In the genomic region with DNA sequence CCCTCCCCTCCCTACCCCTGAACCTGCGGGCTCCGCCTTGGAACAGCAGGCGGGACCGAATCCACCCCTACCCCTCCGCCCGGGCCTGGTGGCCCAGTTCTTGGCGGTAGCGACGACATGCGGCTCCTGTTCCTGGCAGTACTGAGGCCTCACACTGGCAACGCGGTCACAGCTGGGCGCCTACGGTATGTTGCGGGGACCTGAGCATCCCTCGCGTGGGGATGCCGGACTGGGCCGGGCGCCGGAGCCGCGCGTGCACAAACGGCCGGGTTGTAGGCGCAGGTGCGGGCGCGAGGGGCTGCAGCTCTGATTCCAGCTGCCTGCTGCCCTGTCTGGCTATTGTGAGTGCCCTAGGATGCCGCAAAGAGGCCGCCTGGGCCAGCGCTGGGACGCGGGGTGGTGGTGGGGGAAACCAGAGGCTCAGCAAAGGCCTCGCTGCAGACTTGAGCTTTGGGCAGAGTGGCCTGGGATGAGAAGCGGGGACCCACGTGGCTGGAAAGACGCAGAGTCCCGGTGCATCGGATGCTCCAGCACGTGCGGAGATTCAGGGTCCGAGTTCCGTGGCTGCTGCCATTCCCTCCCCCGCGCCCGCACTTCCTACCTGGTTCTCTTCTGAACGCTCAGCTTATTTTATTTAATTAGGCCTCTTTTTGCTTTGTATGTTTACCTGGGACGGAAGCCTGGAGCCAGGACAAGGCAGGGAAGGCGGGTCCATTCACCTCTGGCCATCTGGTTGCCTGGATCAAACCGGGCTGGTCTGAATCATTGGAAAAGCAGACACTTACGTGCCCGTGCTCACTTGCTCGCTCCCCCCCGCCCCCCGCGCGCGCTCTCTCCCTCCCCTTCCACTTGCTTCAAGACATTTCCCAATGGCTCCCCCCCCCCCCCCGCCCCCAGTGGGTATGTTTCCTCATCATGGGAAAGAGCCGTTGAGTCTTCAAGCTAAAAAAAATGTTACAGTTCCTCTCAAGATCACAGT, we compare ENCODE assay signal across 9 mouse cellular contexts. TPM values are rescaled to one million over a fixed set of nuclear protein-coding genes. Genes with fewer than 3 reads are reported as not detected.
DNase-seq lines count a peak whose midpoint lies in the region; ATAC-seq lines count a peak whose summit lies in the region.
"Had no signal": no experiment of that assay in that cellular context is flagged by ENCODE, and none has a peak within 500 bp of the region (broad histone marks: within the 10 kb centered on the region; RNA-seq: fewer than 3 reads in every experiment).

Glt1d1 (plus strand) TSS at position 96 of the 979 bp plus-strand sequence.
Slc15a4 (minus strand) TSS at position 731 of the 979 bp plus-strand sequence.

- H3K4me1 ChIP-seq in heart, embryonic 10.5 days = peaks cover 11% of the 10 kb centered on the region
- H3K4me1 ChIP-seq in brown adipose tissue, adult 24 weeks (ENCODE audit: control insufficient read depth, insufficient read depth, insufficient read length, low read length) = no peaks in the 10 kb centered on the region
- H3K4me1 ChIP-seq in forebrain, embryonic 13.5 days = no peaks in the 10 kb centered on the region; the same call in 1 of the 2 replicates
- no peaks in the 10 kb centered on the region for H3K4me1 ChIP-seq in lung, embryonic 16.5 days (replicated peaks; ENCODE audit: control insufficient read depth, insufficient read depth, low read length)

- under 1% methylated on average over 62 of the region's 62 CpGs for WGBS in heart, embryonic 10.5 days
- WGBS in forebrain, embryonic 13.5 days = under 1% methylated on average over 60 of the region's 62 CpGs
- 1% methylated on average over 56 of the region's 62 CpGs for WGBS in lung, embryonic 16.5 days

- peak within 1 kb of the TSS; percentile 63; the same call in 1 of the 2 replicates for H3K27ac ChIP-seq in heart, embryonic 10.5 days
- H3K27ac ChIP-seq in brown adipose tissue, adult 24 weeks (replicated peaks; ENCODE audit: low read depth, low read length) = no peak within 1 kb of the TSS
- H3K27ac ChIP-seq in forebrain, embryonic 13.5 days = no peak within 1 kb of the TSS
- H3K27ac ChIP-seq in lung, embryonic 16.5 days (ENCODE audit: low read length) = no peak within 1 kb of the TSS
- H3K27ac ChIP-seq: macrophage had no signal

- H3K9me3 ChIP-seq in heart, embryonic 10.5 days = no peaks in the 10 kb centered on the region
- H3K9me3 ChIP-seq in forebrain, embryonic 13.5 days (replicated peaks) = no peaks in the 10 kb centered on the region
- no peaks in the 10 kb centered on the region for H3K9me3 ChIP-seq in lung, embryonic 16.5 days (ENCODE audit: control insufficient read depth, low read length)

- peaks cover 26% of the 10 kb centered on the region for H3K27me3 ChIP-seq in heart, embryonic 10.5 days (ENCODE audit: insufficient read depth, poor library complexity, severe bottlenecking)
- H3K27me3 ChIP-seq in forebrain, embryonic 13.5 days = no peaks in the 10 kb centered on the region
- peaks cover 20% of the 10 kb centered on the region for H3K27me3 ChIP-seq in lung, embryonic 16.5 days (ENCODE audit: control insufficient read depth, insufficient read depth, low read depth, low read length)

- peak within 1 kb of the TSS; percentile 65 for H3K4me3 ChIP-seq in heart, embryonic 10.5 days
- H3K4me3 ChIP-seq in brown adipose tissue, adult 24 weeks (ENCODE audit: insufficient read depth, low read depth, low read length) = peak within 1 kb of the TSS; percentile 54
- peak within 1 kb of the TSS; percentile 70 for H3K4me3 ChIP-seq in forebrain, embryonic 13.5 days
- H3K4me3 ChIP-seq in lung, embryonic 16.5 days (ENCODE audit: low read length) = peak within 1 kb of the TSS; percentile 44

- DNase-seq in heart, embryonic 10.5 days (ENCODE audit: low spot score) = no peak
- DNase-seq in heart, postnatal 4 days = no peak
- peak; percentile 38 for DNase-seq in kidney, postnatal 10 days
- DNase-seq in right cerebral cortex, postnatal 25 days = peak; percentile 51
- no peak for DNase-seq in spleen, postnatal 14 days (ENCODE audit: low spot score in 2 of 2)

- peak within 1 kb of the TSS; percentile 95 for H3K4me2 ChIP-seq in forebrain, embryonic 13.5 days
- H3K4me2 ChIP-seq in lung, embryonic 16.5 days (ENCODE audit: low read depth, low read length) = peak within 1 kb of the TSS; percentile 74

- ATAC-seq in forebrain, embryonic 13.5 days = peak; percentile 80
- peak; percentile 43 for ATAC-seq in lung, embryonic 16.5 days (ENCODE audit: low read depth)

- no peaks in the 10 kb centered on the region for H3K36me3 ChIP-seq in heart, embryonic 10.5 days
- H3K36me3 ChIP-seq in forebrain, embryonic 13.5 days (ENCODE audit: poor library complexity, severe bottlenecking) = no peaks in the 10 kb centered on the region
- no peaks in the 10 kb centered on the region for H3K36me3 ChIP-seq in lung, embryonic 16.5 days (ENCODE audit: control insufficient read depth, insufficient read depth, low read length)

- peak within 1 kb of the TSS; percentile 72 for H3K9ac ChIP-seq in forebrain, embryonic 13.5 days
- peak within 1 kb of the TSS; percentile 41 for H3K9ac ChIP-seq in lung, embryonic 16.5 days (ENCODE audit: low read length)

RNA-seq across cellular contexts. Expression of gene Glt1d1, which starts in this region (rescaled TPM):
- polyA plus RNA-seq in heart, embryonic 10.5 days (2016; fragmentation: Nextera tagmentation; extraction: Ambion mirVana) = 0.11 TPM in 1 of 2 replicates, not detected in the other
- not detected for total RNA-seq in heart, postnatal 4 days (2021)
- polyA plus RNA-seq in brown adipose tissue, adult 24 weeks (2012; ENCODE audit: insufficient read depth, insufficient read length, missing spikeins) = not detected in 2 replicates
- 1.1 and 1.3 TPM in 2 replicates for polyA plus RNA-seq in forebrain, embryonic 13.5 days (2015; fragmentation: Nextera tagmentation; extraction: Ambion mirVana)
- 0.18 and 0.68 TPM in 2 replicates for polyA plus RNA-seq in lung, embryonic 16.5 days (2015; fragmentation: Nextera tagmentation; extraction: Ambion mirVana)

RNA-seq across cellular contexts. Expression of gene Slc15a4, which starts in this region (rescaled TPM):
- polyA plus RNA-seq in heart, embryonic 10.5 days (2016; fragmentation: Nextera tagmentation; extraction: Ambion mirVana) = 20.4 and 22.6 TPM in 2 replicates
- 10 to 100 TPM; 11.9 to 12.1 TPM for total RNA-seq in heart, postnatal 4 days (2021)
- 7.5 and 8.7 TPM in 2 replicates for polyA plus RNA-seq in brown adipose tissue, adult 24 weeks (2012; ENCODE audit: insufficient read depth, insufficient read length, missing spikeins)
- polyA plus RNA-seq in forebrain, embryonic 13.5 days (2015; fragmentation: Nextera tagmentation; extraction: Ambion mirVana) = 21.2 and 22.4 TPM in 2 replicates
- polyA plus RNA-seq in lung, embryonic 16.5 days (2015; fragmentation: Nextera tagmentation; extraction: Ambion mirVana) = 22.8 and 23.6 TPM in 2 replicates

Comparison
In these comparisons a context has a peak if more than half of its experiments do, and no peak if none do; other contexts are left out.
1. DNase-seq: peak in kidney, postnatal 10 days (single experiment) and right cerebral cortex, postnatal 25 days (single experiment); none in heart, embryonic 10.5 days (single experiment), heart, postnatal 4 days (single experiment) and spleen, postnatal 14 days (0 of 2).
2. Peak in every context shown above with its lines, with median percentiles within 50 percentile points of each other: H3K4me3 ChIP-seq.